Mouse (Mus musculus) CH12.LX (cell line): ENCODE results near the gene She. TPM values are rescaled to one million over a fixed set of nuclear protein-coding genes. Genes with fewer than 3 reads are reported as not detected.

Experiments used
- DNase-seq: peaks from one replicate; pipeline ENCODE4 v3.0.0-alpha.2; 2013; ENCODE audit errors: extremely low read depth
- H3K27ac ChIP-seq: 2 replicates; pipeline ENCODE4 v1.5.1; 2012; ENCODE audit warnings: low read depth, mild to moderate bottlenecking, control low read depth, moderate library complexity; ENCODE audit not compliant: insufficient read depth
- H3K27me3 ChIP-seq: replicated peaks from 2 replicates; pipeline ENCODE3; 2012; ENCODE audit warnings: inconsistent platforms
- H3K36me3 ChIP-seq, 2 experiments: replicated peaks in 1 of 2; 2 replicates each; pipeline versions ENCODE3 to v1.6.1; 2012; ENCODE audit warnings: inconsistent platforms in 1 of 2, low read length in 1 of 2, mild to moderate bottlenecking in 1 of 2, mixed read lengths in 1 of 2, moderate library complexity in 1 of 2; ENCODE audit not compliant: control insufficient read depth in 1 of 2, insufficient read depth in 1 of 2
- H3K4me1 ChIP-seq, 2 experiments: 2 replicates each; pipeline ENCODE4 v1.6.1; 2012; ENCODE audit warnings: inconsistent platforms in 1 of 2, moderate library complexity in 1 of 2; ENCODE audit not compliant: insufficient read depth in 2 of 2, control insufficient read depth in 1 of 2
- H3K4me2 ChIP-seq: 2 replicates; pipeline ENCODE4 v1.6.1; 2012; ENCODE audit warnings: low read depth, mild to moderate bottlenecking, control low read depth; ENCODE audit not compliant: poor library complexity, insufficient read depth, severe bottlenecking
- H3K4me3 ChIP-seq, 3 experiments: fragments of 150-350 bp in 1 of 3; sonication (generic) in 1 of 3; replicated peaks in 1 of 3; 2 replicates each; pipeline versions ENCODE3 to v1.5.1; 2011 to 2012; ENCODE audit warnings: low read depth in 2 of 3, low read length in 2 of 3, mild to moderate bottlenecking in 2 of 3, moderate library complexity in 2 of 3, control low read depth in 1 of 3, improper control_type of control experiment in 1 of 3, inconsistent platforms in 1 of 3, mixed read lengths in 1 of 3; ENCODE audit not compliant: poor library complexity in 1 of 3
- H3K79me2 ChIP-seq: replicated peaks from 2 replicates; pipeline ENCODE4 v1.6.1; 2012; ENCODE audit warnings: mild to moderate bottlenecking, moderate library complexity; ENCODE audit not compliant: control insufficient read depth, poor library complexity, insufficient read depth, severe bottlenecking; ENCODE audit errors: extremely low read depth
- H3K9ac ChIP-seq: 2 replicates; pipeline ENCODE4 v1.6.1; 2012; ENCODE audit warnings: low read depth, mild to moderate bottlenecking, control low read depth, moderate library complexity; ENCODE audit not compliant: insufficient read depth
- H3K9me3 ChIP-seq: replicated peaks from 2 replicates; pipeline ENCODE3; 2012; ENCODE audit warnings: low read length, inconsistent platforms, mixed read lengths
- BHLHE40 ChIP-seq: IDR thresholded peaks from 2 replicates; pipeline ENCODE4 v1.6.1; 2011; ENCODE audit warnings: mild to moderate bottlenecking, low read depth, low read length, improper control_type of control experiment
- CHD2 ChIP-seq: IDR thresholded peaks from 2 replicates; pipeline ENCODE4 v1.6.1; 2011; ENCODE audit warnings: low read length, improper control_type of control experiment
- CTCF ChIP-seq, 2 experiments: IDR thresholded peaks in 1 of 2; conservative IDR thresholded peaks in 1 of 2; 2 replicates each; pipeline ENCODE4 v1.5.1; 2011 to 2012; ENCODE audit warnings: low read depth in 2 of 2, low read length in 2 of 2, improper control_type of control experiment in 1 of 2, inconsistent platforms in 1 of 2, mild to moderate bottlenecking in 1 of 2, moderate library complexity in 1 of 2
- ELF1 ChIP-seq: IDR thresholded peaks from 2 replicates; pipeline ENCODE4 v1.6.1; 2014; ENCODE audit warnings: low read depth, mild to moderate bottlenecking, inconsistent platforms, low read length, improper control_type of control experiment
- EP300 ChIP-seq: IDR thresholded peaks from 2 replicates; pipeline ENCODE4 v1.6.1; 2011; ENCODE audit warnings: low read length, improper control_type of control experiment
- ETS1 ChIP-seq: conservative IDR thresholded peaks from 2 replicates; pipeline ENCODE4 v1.6.1; 2012; ENCODE audit warnings: low read depth, mild to moderate bottlenecking, inconsistent platforms, low read length, improper control_type of control experiment, moderate library complexity
- GABPA ChIP-seq: IDR thresholded peaks from 2 replicates; pipeline ENCODE4 v1.6.1; 2012; ENCODE audit warnings: low read depth, low read length, improper control_type of control experiment, inconsistent platforms; ENCODE audit not compliant: insufficient replicate concordance
- JUN ChIP-seq: IDR thresholded peaks from 2 replicates; pipeline ENCODE4 v1.6.1; 2011; ENCODE audit warnings: low read depth, mild to moderate bottlenecking, low read length, improper control_type of control experiment, moderate library complexity; ENCODE audit not compliant: insufficient read depth
- MAFK ChIP-seq: IDR thresholded peaks from 2 replicates; pipeline ENCODE4 v1.6.1; 2011; ENCODE audit warnings: low read length, improper control_type of control experiment; ENCODE audit not compliant: insufficient replicate concordance
- MAZ ChIP-seq: IDR thresholded peaks from 2 replicates; pipeline ENCODE4 v1.6.1; 2012; ENCODE audit warnings: low read depth, mild to moderate bottlenecking, inconsistent platforms, low read length, improper control_type of control experiment, moderate library complexity
- NELFE ChIP-seq: IDR thresholded peaks from 2 replicates; pipeline ENCODE4 v1.6.1; 2011; ENCODE audit warnings: low read depth, low read length, improper control_type of control experiment
- PAX5 ChIP-seq: IDR thresholded peaks from 2 replicates; pipeline ENCODE4 v1.6.1; 2012; ENCODE audit warnings: low read length, inconsistent platforms, mixed read lengths
- POLR2A ChIP-seq: IDR thresholded peaks from 2 replicates; pipeline ENCODE4 v1.6.1; 2011; ENCODE audit warnings: low read depth, mild to moderate bottlenecking, improper control_type of control experiment, low read length
- POLR2AphosphoS2 ChIP-seq: IDR thresholded peaks from 2 replicates; pipeline ENCODE4 v1.6.1; 2011; ENCODE audit warnings: low read depth, low read length, improper control_type of control experiment
- RAD21 ChIP-seq: IDR thresholded peaks from 2 replicates; pipeline ENCODE4 v1.6.1; 2011; ENCODE audit warnings: low read depth, mild to moderate bottlenecking, low read length, improper control_type of control experiment, moderate library complexity
- SMC3 ChIP-seq: IDR thresholded peaks from 2 replicates; pipeline ENCODE4 v1.6.1; 2011; ENCODE audit warnings: low read depth, low read length, improper control_type of control experiment
- TBP ChIP-seq: conservative IDR thresholded peaks from 2 replicates; pipeline ENCODE4 v1.6.1; 2011; ENCODE audit warnings: low read depth, low read length, improper control_type of control experiment
- UBTF ChIP-seq: IDR thresholded peaks from 2 replicates; pipeline ENCODE4 v1.6.1; 2012; ENCODE audit warnings: low read depth, mild to moderate bottlenecking, inconsistent platforms, low read length, improper control_type of control experiment, moderate library complexity
- USF1 ChIP-seq: IDR thresholded peaks from 2 replicates; pipeline ENCODE4 v1.6.1; 2014; ENCODE audit warnings: low read depth, mild to moderate bottlenecking, inconsistent platforms, low read length, improper control_type of control experiment
- USF2 ChIP-seq: conservative IDR thresholded peaks from 2 replicates; pipeline ENCODE4 v1.6.1; 2011; ENCODE audit warnings: low read depth, low read length, improper control_type of control experiment
- ZC3H11A ChIP-seq: IDR thresholded peaks from 2 replicates; pipeline ENCODE4 v1.6.1; 2012; ENCODE audit warnings: low read depth, mild to moderate bottlenecking, inconsistent platforms, low read length, improper control_type of control experiment
- ZKSCAN1 ChIP-seq: IDR thresholded peaks from 2 replicates; pipeline ENCODE4 v1.6.1; 2012; ENCODE audit warnings: low read depth, inconsistent platforms, low read length, improper control_type of control experiment, borderline replicate concordance
- dilution Hi-C: fragments of 300-500 bp; cut with MboI; formaldehyde crosslinking; loops from 2 replicates; pipeline ENCODE4 v1.14.3; 2020; ENCODE audit warnings: low sequenced_read_pairs; ENCODE audit not compliant: extremely low pct_unique_long_range_greater_than_20kb, extremely low pct_ligation_motif_present
- in situ Hi-C: fragments of 300-500 bp; cut with MboI; formaldehyde crosslinking; loops from 3 replicates; pipeline ENCODE4 v1.14.3; 2019; ENCODE audit warnings: low sequenced_read_pairs, low pct_ligation_motif_present, low pct_unique_long_range_greater_than_20kb, mixed read lengths
- polyA plus RNA-seq: library from polyadenylated mRNA; unstranded; fragments of >175 nt; gene quantifications from 2 replicates; pipeline ENCODE4 v1.2.1, GENCODE M21; 2012; ENCODE audit warnings: low read depth; ENCODE audit not compliant: insufficient read length
- total RNA-seq, 2 experiments: library from RNA; depleted of rRNA; stranded (reverse); fragments of 300-350 nt in 1 of 2; fragments of >200 nt in 1 of 2; gene quantifications; 2 replicates each; pipeline ENCODE4 v1.2.3; 2012 to 2014

Gene She
- total and polyA plus RNA-seq, 3 experiments = not detected

GRCm38 (mm10) chr3:89878456-89878855, 47.3 kb downstream of the She start:
- no peak for TF ChIP-seq EP300
- no peak for TF ChIP-seq ETS1
- no peak for TF ChIP-seq TBP
- TF ChIP-seq MAZ = no peak
- no peak overlapping the region for H3K4me3 ChIP-seq
- H3K9ac ChIP-seq = no peak overlapping the region
- no peaks in the 10 kb centered on the region for H3K9me3 ChIP-seq
- in situ Hi-C loops = no loop called here
- H3K27me3 ChIP-seq = no peaks in the 10 kb centered on the region
- H3K4me2 ChIP-seq = no peak overlapping the region
- peaks cover 19 to 70% of the 10 kb centered on the region in 2 experiments for H3K4me1 ChIP-seq
- dilution Hi-C loops = no loop called here
- no peak for DNase-seq
- H3K36me3 ChIP-seq = peaks cover 0 to 9% of the 10 kb centered on the region in 2 experiments
- H3K79me2 ChIP-seq = no peaks in the 10 kb centered on the region
- no peak overlapping the region for H3K27ac ChIP-seq

- dilution Hi-C loops (no loop called here), in situ Hi-C loops (no loop called here)
- H3K4me3 ChIP-seq = no peak overlapping the region
- H3K27ac ChIP-seq = no peak overlapping the region
- peaks cover 0 to 9% of the 10 kb centered on the region in 2 experiments for H3K36me3 ChIP-seq
- H3K4me2 ChIP-seq = no peak overlapping the region
- no peak overlapping the region for H3K9ac ChIP-seq
- H3K4me1 ChIP-seq = peaks cover 28 to 79% of the 10 kb centered on the region in 2 experiments
- no peaks in the 10 kb centered on the region for H3K79me2 ChIP-seq
- TF ChIP-seq UBTF (no peak), CTCF (conservative IDR thresholded peaks at IDR 0.05 in 1 of 2, IDR thresholded peaks at IDR 0.05 in 1 of 2; ENCODE audit: low read depth in 2 of 2, low read length in 2 of 2) (peak in 1 of 2 experiments; percentile 60; a peak in 2 of 4 replicates), TBP (no peak), ETS1 (no peak), CHD2 (no peak), SMC3 (peak; percentile 53), RAD21 (peak; percentile 48)
- TF ChIP-seq, all 38 proteins: peak for 3
- Histone ChIP-seq H3K9me3 (no peaks in the 10 kb centered on the region), H3K27me3 (no peaks in the 10 kb centered on the region)
- DNase-seq = no peak
These were observed 48.2 kb downstream of the She start for GRCm38 (mm10) chr3:89879326-89879725.

DNA sequence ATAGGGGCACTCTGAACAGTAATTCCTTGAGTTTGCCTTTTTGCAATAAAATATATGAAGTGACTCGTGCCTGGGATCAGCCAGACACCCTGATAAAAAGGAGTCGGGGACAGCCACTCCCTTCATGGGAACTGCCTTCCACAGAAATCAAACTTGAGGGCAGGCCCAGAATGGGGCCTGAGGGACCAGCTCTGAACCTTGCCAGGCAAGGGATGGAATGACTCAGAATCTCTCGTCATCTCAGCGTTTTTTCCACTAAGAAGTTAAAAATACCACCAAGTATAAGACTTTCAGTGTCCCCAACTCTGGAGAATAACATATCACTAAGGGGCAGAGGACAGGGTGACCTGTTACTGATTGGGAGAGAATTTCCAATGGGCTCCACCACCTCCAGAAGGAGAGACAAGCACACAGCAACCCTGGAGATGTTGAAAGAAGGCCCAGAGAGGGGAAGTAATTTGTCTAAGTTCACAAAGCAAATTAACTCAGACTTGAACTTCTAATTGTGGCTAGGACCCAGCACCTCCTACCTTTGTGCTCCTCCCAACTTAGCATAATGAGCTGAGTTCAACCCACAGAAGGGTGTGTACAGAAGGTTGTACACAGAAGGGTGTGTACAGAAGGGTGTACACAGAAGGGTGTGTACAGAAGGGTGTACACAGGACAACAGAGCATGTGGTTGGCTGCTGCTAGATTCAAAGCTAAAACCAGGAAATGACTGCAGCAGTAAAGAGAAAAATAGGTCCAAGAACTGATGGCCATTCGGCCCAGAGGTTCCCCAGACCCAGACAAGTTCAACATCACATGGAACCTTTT, 49.1 kb downstream of the She start:
- in situ Hi-C loops = no loop called here
- Histone ChIP-seq H3K9ac (no peak overlapping the region), H3K4me2 (0 out of 2 replicates have a peak overlapping the region, but pooled peaks have one; percentile 18), H3K4me1 (peaks cover 28 to 83% of the 10 kb centered on the region in 2 experiments), H3K27me3 (no peaks in the 10 kb centered on the region), H3K9me3 (no peaks in the 10 kb centered on the region), H3K4me3 (no peak overlapping the region), H3K27ac (peak overlapping the region; percentile 85), H3K79me2 (no peaks in the 10 kb centered on the region), H3K36me3 (peaks cover 0 to 9% of the 10 kb centered on the region in 2 experiments)
- DNase-seq = peak; percentile 83
- dilution Hi-C loops = no loop called here
- TF ChIP-seq ZC3H11A = no peak
- TF ChIP-seq NELFE = no peak
- TF ChIP-seq POLR2A = peak; percentile 40; the same call in 1 of the 2 replicates
- TF ChIP-seq GABPA = no peak
- peak; percentile 92 for TF ChIP-seq JUN
- TF ChIP-seq EP300 = peak; percentile 94
- TF ChIP-seq USF2 = no peak
- no peak for TF ChIP-seq POLR2AphosphoS2
- TF ChIP-seq UBTF = no peak
- no peak for TF ChIP-seq PAX5
- peak; percentile 75 for TF ChIP-seq BHLHE40
- no peak for TF ChIP-seq SMC3
- 0 out of 2 replicates have a peak, but pooled peaks have one; percentile 45 for TF ChIP-seq MAFK
- TF ChIP-seq CTCF (conservative IDR thresholded peaks at IDR 0.05 in 1 of 2, IDR thresholded peaks at IDR 0.05 in 1 of 2; ENCODE audit: low read depth in 2 of 2, low read length in 2 of 2) = no peak
- peak; percentile 62 for TF ChIP-seq ELF1
- TF ChIP-seq ETS1 = peak; percentile 87
- TF ChIP-seq CHD2 = peak; percentile 53; the same call in 1 of the 2 replicates
- TF ChIP-seq USF1 = no peak
- TF ChIP-seq ZKSCAN1 = no peak
